Mouse (Mus musculus): ENCODE measurements around the gene Faim.

DNA sequence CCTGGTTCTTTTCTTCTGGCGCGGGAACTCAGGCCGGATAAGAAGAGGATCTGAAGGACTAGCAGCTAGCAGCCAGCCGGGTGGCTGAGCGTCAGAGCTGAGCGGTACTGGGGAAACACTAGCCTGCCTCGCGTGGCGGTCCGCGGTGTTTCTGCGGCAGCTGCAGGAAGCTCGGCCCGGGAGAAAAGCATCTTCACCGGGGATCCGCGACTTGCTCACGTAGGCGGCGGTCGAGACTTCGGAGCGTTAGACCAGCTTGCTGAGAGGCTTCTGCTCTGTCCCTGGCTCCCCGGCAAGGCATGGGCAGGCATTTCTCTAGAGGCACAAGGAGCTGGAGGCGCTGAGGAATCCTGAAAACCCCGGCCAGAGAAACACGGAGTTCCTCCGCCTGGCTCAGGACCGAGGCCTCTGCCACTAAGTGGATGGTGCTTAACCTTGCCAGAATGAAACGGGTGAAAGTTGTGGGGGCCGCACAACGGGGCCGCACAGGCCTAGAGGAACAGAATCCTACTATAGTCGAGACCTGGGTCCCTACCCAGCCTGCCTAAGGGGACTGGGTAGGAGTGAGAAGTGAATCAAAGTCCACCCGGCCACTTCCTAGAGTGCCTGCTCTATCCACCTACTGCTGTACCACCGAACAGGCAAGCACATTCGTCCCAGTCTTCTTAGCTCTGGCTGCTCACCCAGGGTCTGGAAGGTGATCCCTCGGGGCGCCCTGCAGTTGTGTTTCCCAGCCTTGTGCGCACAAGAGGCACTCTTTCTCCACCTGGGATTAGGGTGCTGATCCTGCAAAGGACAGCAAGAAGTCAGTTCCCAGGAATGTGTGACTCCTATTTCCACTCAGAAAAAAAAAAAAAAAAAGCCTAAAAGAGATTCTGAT lies 33.8 kb upstream of the Faim start:
- peak; percentile 26; the same call in 1 of the 2 replicates for TF ChIP-seq CTCF (IDR thresholded peaks at IDR 0.05; ENCODE audit: low read depth)
- no peak for TF ChIP-seq EP300 (optimal IDR thresholded peaks at IDR 0.05)

Data from stomach, postnatal 0 days (tissue).